Mouse (Mus musculus) hindbrain, embryonic 16.5 days (tissue): ENCODE data around the gene Mettl2. TPM values are rescaled to one million over a fixed set of nuclear protein-coding genes. Genes with fewer than 3 reads are reported as not detected.
"Not testable (repeated sequence)": the region's sequence is repeated elsewhere in the genome, so short reads cannot be mapped to it uniquely, and the experiment has no call there.

Source experiments
- ATAC-seq: fragments of 200-750 bp; cut with Nextera tagmentation; 2 replicates; pipeline ENCODE4 v1.8.0; 2017; ENCODE audit warnings: moderate TSS enrichment, moderate library complexity
- H3K27ac ChIP-seq: fragments of 300-500 bp; sonication (generic); 2 replicates; pipeline ENCODE4 v1.5.1; 2014; ENCODE audit warnings: low read depth, mild to moderate bottlenecking, control low read depth, low read length, moderate library complexity
- H3K27me3 ChIP-seq: fragments of 300-500 bp; sonication (generic); replicated peaks from 2 replicates; pipeline ENCODE4 v1.6.1; 2014; ENCODE audit warnings: low read length; ENCODE audit not compliant: control insufficient read depth, insufficient read depth
- H3K36me3 ChIP-seq: fragments of 300-500 bp; sonication (generic); 2 replicates; pipeline ENCODE4 v1.6.1; 2014; ENCODE audit warnings: mild to moderate bottlenecking, low read length, moderate library complexity, mixed read lengths; ENCODE audit not compliant: control insufficient read depth, insufficient read depth
- H3K4me1 ChIP-seq: fragments of 300-500 bp; sonication (generic); 2 replicates; pipeline ENCODE4 v1.6.1; 2014; ENCODE audit warnings: low read depth, low read length; ENCODE audit not compliant: control insufficient read depth, insufficient read depth
- H3K4me2 ChIP-seq: fragments of 300-500 bp; sonication (generic); 2 replicates; pipeline ENCODE4 v1.6.1; 2014; ENCODE audit warnings: mild to moderate bottlenecking, low read length, control low read depth, moderate library complexity
- H3K4me3 ChIP-seq: fragments of 300-500 bp; sonication (generic); 2 replicates; pipeline ENCODE4 v1.5.1; 2014; ENCODE audit warnings: mild to moderate bottlenecking, low read length, control low read depth, moderate library complexity
- H3K9ac ChIP-seq: fragments of 300-500 bp; sonication (generic); 2 replicates; pipeline ENCODE4 v1.6.1; 2014; ENCODE audit warnings: low read depth, mild to moderate bottlenecking, control low read depth, low read length, moderate library complexity
- H3K9me3 ChIP-seq: fragments of 300-500 bp; sonication (generic); 2 replicates; pipeline ENCODE4 v1.6.1; 2014; ENCODE audit warnings: mild to moderate bottlenecking, low read length, moderate library complexity; ENCODE audit not compliant: control insufficient read depth
- whole genome bisulfite sequencing: fragments of 180-500 bp; shearing (Covaris S2); extraction: QIAGEN DNeasy Blood & Tissue Kit; methylation state at CpG from one replicate; pipeline ENCODE4 v1.1.7; 2014; 5-methylcytosine and 5-hydroxymethylcytosine counted together
- polyA plus RNA-seq: library from polyadenylated mRNA; unstranded; fragments of >200 nt; fragmentation: Nextera tagmentation; extraction: Ambion mirVana; gene quantifications from 2 replicates; pipeline ENCODE4 v1.2.1, GENCODE M21; 2015

The Mettl2 gene
- polyA plus RNA-seq, 1 experiment from 2014 or later = 31.2 TPM

- H3K27me3 ChIP-seq, H3K4me1 ChIP-seq, H3K4me2 ChIP-seq, ATAC-seq, H3K9ac ChIP-seq, H3K4me3 ChIP-seq, H3K9me3 ChIP-seq, H3K27ac ChIP-seq: not testable (repeated sequence)
- 96% methylated on average over 7 of the region's 8 CpGs for WGBS
- peaks cover 35% of the 10 kb centered on the region for H3K36me3 ChIP-seq
These were observed 14.3 kb downstream of the Mettl2 start for GRCm38 (mm10) chr11:105140512-105140911.

GRCm38 (mm10) chr11:105141115-105141514, 14.9 kb downstream of the Mettl2 start:
- Histone ChIP-seq H3K27ac (no peak overlapping the region), H3K4me1 (no peaks in the 10 kb centered on the region), H3K9ac (no peak overlapping the region), H3K36me3 (peaks cover 29% of the 10 kb centered on the region), H3K4me3 (no peak overlapping the region), H3K4me2 (no peak overlapping the region), H3K27me3 (no peaks in the 10 kb centered on the region), H3K9me3 (no peaks in the 10 kb centered on the region)
- no peak for ATAC-seq
- WGBS = 91% methylated on average over 5 of the region's 5 CpGs

DNA sequence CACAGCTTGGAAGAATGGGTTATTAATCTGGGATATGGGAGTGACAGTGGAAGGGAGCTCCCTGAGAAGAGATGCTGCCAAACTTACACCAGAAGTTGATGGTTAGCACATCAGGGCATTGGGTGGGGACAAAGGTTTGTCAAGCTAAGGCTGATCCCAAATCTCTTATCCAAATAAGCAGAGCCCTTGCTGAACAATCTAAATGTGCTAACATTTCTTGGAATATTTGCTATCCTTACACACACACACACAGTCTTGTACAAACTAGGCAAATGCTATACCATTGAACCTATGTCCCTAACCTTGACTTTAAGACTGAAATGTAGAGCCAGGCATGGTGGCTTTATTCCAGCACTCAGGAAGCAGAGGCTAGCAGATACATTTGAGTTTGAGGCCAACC, 17.3 kb downstream of the Mettl2 start:
- Histone ChIP-seq H3K36me3 (peaks cover 13% of the 10 kb centered on the region; the same call in 1 of the 2 replicates), H3K9me3 (no peaks in the 10 kb centered on the region), H3K27me3 (no peaks in the 10 kb centered on the region), H3K9ac (no peak overlapping the region), H3K27ac (no peak overlapping the region), H3K4me1 (no peaks in the 10 kb centered on the region), H3K4me3 (no peak overlapping the region), H3K4me2 (no peak overlapping the region)
- ATAC-seq = no peak

DNA sequence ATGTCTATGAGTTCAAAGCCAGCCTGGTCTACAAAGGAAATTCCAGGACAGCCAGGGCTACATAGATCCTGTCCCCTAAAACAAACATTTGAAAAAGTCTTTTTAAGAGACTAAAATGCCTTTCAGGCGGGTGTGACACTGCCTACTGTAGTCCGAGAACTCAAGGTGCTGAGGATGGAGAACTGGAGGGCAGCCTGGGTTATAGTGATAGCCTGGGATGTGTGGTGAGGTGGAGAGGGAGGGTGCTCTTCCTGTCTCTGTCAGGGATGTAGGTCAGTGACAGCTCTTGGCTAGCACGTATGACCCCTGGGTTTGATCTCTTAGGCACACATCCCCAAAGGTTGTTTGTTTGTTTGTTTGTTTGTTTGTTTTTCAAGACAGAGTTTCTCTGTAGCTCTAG, 17.9 kb downstream of the Mettl2 start:
- Histone ChIP-seq H3K36me3 (peaks cover 10% of the 10 kb centered on the region; the same call in 1 of the 2 replicates), H3K4me1 (no peaks in the 10 kb centered on the region), H3K9ac (no peak overlapping the region), H3K4me2 (no peak overlapping the region), H3K27ac (no peak overlapping the region), H3K9me3 (no peaks in the 10 kb centered on the region), H3K4me3 (no peak overlapping the region), H3K27me3 (no peaks in the 10 kb centered on the region)
- no peak for ATAC-seq
- 82% methylated on average over 3 of the region's 3 CpGs for WGBS

DNA sequence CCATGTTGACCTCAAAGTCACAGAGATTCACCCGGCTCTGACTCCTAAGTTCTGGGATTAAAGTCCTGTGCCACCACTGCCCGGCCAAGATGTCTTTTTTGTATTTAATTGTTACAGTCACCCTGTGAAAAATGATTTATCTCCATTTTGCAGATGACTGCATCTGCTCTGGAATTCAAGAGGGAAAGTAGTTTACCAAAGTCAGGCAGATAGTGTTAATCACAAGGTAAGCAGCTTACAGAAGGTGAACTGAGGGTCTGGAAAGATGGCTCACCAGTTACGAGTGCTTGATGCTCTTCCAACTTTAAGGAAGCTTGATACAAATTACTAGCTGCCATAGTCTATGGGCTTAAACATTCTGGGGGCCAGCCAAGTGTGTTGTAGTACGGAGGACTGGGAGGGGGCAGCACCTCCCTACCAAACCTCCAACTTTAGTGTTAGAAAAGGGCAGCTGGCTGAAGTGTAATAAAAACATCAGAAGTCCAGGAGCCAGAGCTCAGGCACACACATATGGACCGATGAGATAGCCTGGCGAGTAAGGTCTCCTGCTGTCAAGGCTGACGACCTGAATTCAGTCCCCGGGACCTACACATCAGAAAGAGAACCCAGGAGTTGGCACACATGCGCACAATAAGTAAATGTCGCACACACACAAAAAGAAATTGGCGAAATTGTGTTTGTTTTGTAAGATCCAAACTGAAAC, 18.4 kb downstream of the Mettl2 start:
- H3K9ac ChIP-seq = no peak overlapping the region
- no peak overlapping the region for H3K27ac ChIP-seq
- peaks cover 5% of the 10 kb centered on the region; the same call in 1 of the 2 replicates for H3K36me3 ChIP-seq
- ATAC-seq = no peak
- no peak overlapping the region for H3K4me3 ChIP-seq
- no peaks in the 10 kb centered on the region for H3K9me3 ChIP-seq
- H3K27me3 ChIP-seq = no peaks in the 10 kb centered on the region
- WGBS = 87% methylated on average over 11 of the region's 11 CpGs
- no peak overlapping the region for H3K4me2 ChIP-seq
- no peaks in the 10 kb centered on the region for H3K4me1 ChIP-seq

- H3K27ac ChIP-seq = no peak overlapping the region
- H3K4me2 ChIP-seq = no peak overlapping the region
- no peak for ATAC-seq
- 87% methylated on average over 10 of the region's 10 CpGs for WGBS
- H3K4me3 ChIP-seq = no peak overlapping the region
- no peaks in the 10 kb centered on the region for H3K36me3 ChIP-seq
- no peaks in the 10 kb centered on the region for H3K27me3 ChIP-seq
- H3K9me3 ChIP-seq = no peaks in the 10 kb centered on the region
- H3K4me1 ChIP-seq = no peaks in the 10 kb centered on the region
- no peak overlapping the region for H3K9ac ChIP-seq
These were observed 19.0 kb downstream of the Mettl2 start for GRCm38 (mm10) chr11:105145211-105145610.

DNA sequence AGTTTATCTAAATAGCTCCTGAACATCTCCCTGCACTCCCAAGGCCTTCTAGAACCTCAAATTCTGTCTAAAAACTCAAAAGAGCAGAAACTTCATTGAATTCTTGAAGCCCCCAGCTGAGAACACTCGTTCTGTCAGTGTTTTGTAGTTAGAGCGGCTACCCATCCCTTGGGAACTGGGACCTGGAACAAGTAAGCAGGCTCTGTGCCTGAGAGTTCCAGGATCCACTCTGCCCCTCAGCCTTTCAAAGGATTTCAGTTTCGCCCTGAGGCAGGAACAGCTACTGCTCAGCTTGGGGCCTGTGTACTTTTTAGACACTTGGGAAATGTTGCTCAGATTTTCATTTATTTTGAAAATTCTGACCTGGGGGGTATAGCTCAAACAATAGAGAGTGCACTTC, 20.4 kb downstream of the Mettl2 start, which contains the start of gene Gm10842:
TSS of gene Gm10842 (plus strand) at position 301 of the 400 bp plus-strand sequence.
- no peak within 1 kb of the TSS for H3K9ac ChIP-seq
- no peak within 1 kb of the TSS for H3K27ac ChIP-seq
- 82% methylated on average over 3 of the region's 3 CpGs for WGBS
- H3K4me2 ChIP-seq = no peak within 1 kb of the TSS
- no peak within 1 kb of the TSS for H3K4me3 ChIP-seq
- no peak for ATAC-seq
- H3K4me1 ChIP-seq = peaks cover 3% of the 10 kb centered on the region; the same call in 1 of the 2 replicates
- no peaks in the 10 kb centered on the region for H3K27me3 ChIP-seq
- no peaks in the 10 kb centered on the region for H3K36me3 ChIP-seq
- no peaks in the 10 kb centered on the region for H3K9me3 ChIP-seq

- H3K9me3 ChIP-seq = no peaks in the 10 kb centered on the region
- no peak for ATAC-seq
- no peaks in the 10 kb centered on the region for H3K27me3 ChIP-seq
- H3K9ac ChIP-seq = no peak overlapping the region
- H3K4me1 ChIP-seq = peaks cover 10% of the 10 kb centered on the region; the same call in 1 of the 2 replicates
- no peaks in the 10 kb centered on the region for H3K36me3 ChIP-seq
- 92% methylated on average over 3 of the region's 3 CpGs for WGBS
- no peak overlapping the region for H3K27ac ChIP-seq
- no peak overlapping the region for H3K4me2 ChIP-seq
- H3K4me3 ChIP-seq = no peak overlapping the region
These were observed 23.1 kb downstream of the Mettl2 start for GRCm38 (mm10) chr11:105149353-105149752.

DNA sequence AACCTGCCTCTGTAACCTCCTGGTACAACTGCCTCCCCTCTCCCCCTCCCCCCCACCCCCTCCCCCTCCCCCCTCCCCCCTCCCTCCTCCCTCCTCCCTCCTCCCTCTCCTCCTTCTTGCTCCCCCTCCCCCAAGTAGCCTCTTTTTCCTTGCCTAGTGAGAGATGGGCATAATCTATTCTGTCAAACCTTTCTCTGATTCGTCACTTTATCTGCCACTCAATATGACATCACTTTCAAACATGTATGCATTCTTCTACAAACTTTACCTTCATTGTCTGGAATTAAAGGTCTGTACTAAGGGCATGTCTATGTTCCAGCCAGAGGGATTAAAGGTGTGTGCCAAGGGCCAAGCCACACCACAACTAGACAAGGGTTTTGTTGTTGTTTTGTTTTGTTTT, 23.5 kb downstream of the Mettl2 start:
- Histone ChIP-seq H3K27ac (no peak overlapping the region), H3K9ac (no peak overlapping the region), H3K9me3 (no peaks in the 10 kb centered on the region), H3K4me3 (no peak overlapping the region), H3K27me3 (no peaks in the 10 kb centered on the region), H3K4me1 (peaks cover 10% of the 10 kb centered on the region; the same call in 1 of the 2 replicates), H3K4me2 (no peak overlapping the region), H3K36me3 (no peaks in the 10 kb centered on the region)
- no peak for ATAC-seq
- 92% methylated on average over 1 of the region's 1 CpGs for WGBS
